Mouse (Mus musculus): ENCODE measurements around the gene Ppat.

Ppat gene

DNA sequence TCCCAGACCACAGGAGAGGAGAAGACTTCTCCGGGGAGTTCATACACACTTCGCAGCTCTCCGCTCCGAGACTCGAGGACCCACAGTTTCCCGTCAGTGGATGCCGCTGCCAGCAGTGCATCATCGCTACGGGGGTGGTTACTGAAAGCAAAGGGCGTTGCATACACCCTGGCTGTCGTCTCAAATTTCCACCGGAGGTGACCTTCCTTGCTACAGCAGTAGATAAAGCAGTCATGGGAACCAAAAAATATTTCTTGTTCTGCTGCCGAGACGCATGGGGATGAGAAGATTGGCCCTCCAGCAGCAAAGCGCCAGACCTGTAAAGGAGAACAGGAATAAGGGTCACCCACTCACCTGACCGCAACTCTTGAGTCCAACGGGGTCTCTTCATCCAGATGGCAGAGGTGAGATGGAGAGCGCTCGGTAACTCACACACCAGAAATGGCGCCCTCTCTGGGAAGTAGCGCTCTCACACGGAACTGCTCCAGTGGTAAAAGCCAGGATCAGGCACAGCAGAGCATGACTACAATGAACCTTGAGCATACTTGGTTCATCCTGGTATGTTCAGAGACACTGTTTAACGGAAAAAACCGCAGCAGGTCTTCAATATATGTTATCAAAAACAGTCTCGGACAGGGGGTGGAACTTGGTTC is 75.1 kb downstream of the Ppat start:
- DNase-seq (ENCODE audit: low spot score in 2 of 2) = no peak

GRCm38 (mm10) chr5:76869553-76869952 is 81.8 kb downstream of the Ppat start:
- DNase-seq (ENCODE audit: low spot score in 2 of 2) = no peak

DNA sequence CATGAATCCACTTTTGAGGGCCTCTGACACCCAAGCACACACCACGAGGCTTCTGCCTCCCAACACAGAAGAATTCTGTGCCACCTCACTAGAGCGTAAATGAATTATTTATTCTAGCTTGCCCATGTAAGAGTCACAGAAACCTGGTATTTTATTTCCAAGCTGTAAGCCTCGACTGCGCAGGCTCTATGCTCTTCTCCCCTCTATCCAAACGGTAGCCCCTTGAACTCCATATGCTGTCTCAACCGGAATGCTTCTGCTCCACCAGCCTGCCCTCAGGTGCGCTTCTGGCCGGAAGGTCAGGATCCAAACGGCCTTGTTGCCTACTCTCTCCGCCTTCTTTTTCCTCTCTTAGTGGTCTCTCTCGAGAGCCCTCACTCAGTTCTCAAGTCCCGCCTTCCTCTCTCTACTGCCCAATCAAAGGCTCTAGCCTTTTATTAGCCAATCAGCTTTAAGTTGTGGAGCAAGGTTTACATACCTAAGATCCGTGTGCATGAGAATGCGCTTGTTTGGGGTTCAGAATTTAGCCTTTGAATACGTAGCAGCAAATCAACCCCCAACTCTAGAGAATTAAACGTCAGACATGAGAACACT is 82.6 kb downstream of the Ppat start:
- no peak for DNase-seq (ENCODE audit: low spot score in 2 of 2)

GRCm38 (mm10) chr5:76866819-76867218 is 84.6 kb downstream of the Ppat start:
- no peak for DNase-seq (ENCODE audit: low spot score in 2 of 2)
